Mouse (Mus musculus) kidney, adult 2 months (tissue): ENCODE data around the gene Sec24c. TPM values are rescaled to one million over a fixed set of nuclear protein-coding genes. Genes with fewer than 3 reads are reported as not detected.

Experiments
- DNase-seq: peaks from one replicate; pipeline ENCODE4 v3.0.0; 2021
- H3K27ac ChIP-seq: fragments of 200-500 bp; 2 replicates; pipeline ENCODE4 v1.5.1; 2012; ENCODE audit warnings: low read depth, low read length, control low read depth, inconsistent platforms; ENCODE audit not compliant: insufficient read depth
- H3K27me3 ChIP-seq: fragments of 200-500 bp; replicated peaks from 2 replicates; pipeline ENCODE4 v1.6.1; 2012; ENCODE audit warnings: mild to moderate bottlenecking, moderate library complexity, low read length, inconsistent platforms; ENCODE audit not compliant: control insufficient read depth, insufficient read depth
- H3K36me3 ChIP-seq: fragments of 200-500 bp; 2 replicates; pipeline ENCODE4 v1.6.1; 2012; ENCODE audit warnings: mild to moderate bottlenecking, moderate library complexity, low read length, inconsistent platforms; ENCODE audit not compliant: control insufficient read depth, insufficient read depth
- H3K4me1 ChIP-seq: fragments of 200-500 bp; 2 replicates; pipeline ENCODE4 v1.6.1; 2011; ENCODE audit warnings: low read length; ENCODE audit not compliant: control insufficient read depth, insufficient read depth
- H3K4me3 ChIP-seq: fragments of 200-500 bp; 2 replicates; pipeline ENCODE4 v1.5.1; 2011; ENCODE audit warnings: mild to moderate bottlenecking, low read depth, low read length, control low read depth; ENCODE audit not compliant: insufficient read depth
- CTCF ChIP-seq: fragments of 200-500 bp; conservative IDR thresholded peaks from 2 replicates; pipeline ENCODE4 v1.5.1; 2011; ENCODE audit warnings: low read depth, mild to moderate bottlenecking, control low read depth, low read length, moderate library complexity, mixed read lengths; ENCODE audit not compliant: insufficient read depth, insufficient read length
- POLR2A ChIP-seq: fragments of 200-500 bp; IDR thresholded peaks from one replicate; pipeline ENCODE4 v1.6.1; 2011; ENCODE audit warnings: low read depth, low read length, control low read depth
- WGBS: fragments of 180-500 bp; shearing (Covaris S2); methylation state at CpG from one replicate; pipeline ENCODE4 v1.1.7; 2018; 5-methylcytosine and 5-hydroxymethylcytosine counted together
- polyA plus RNA-seq: library from polyadenylated mRNA; depleted of rRNA; stranded (reverse); fragments of >200 nt; gene quantifications from 2 replicates; pipeline ENCODE4 v1.2.3, GENCODE M21; 2012

The Sec24c gene
- polyA plus RNA-seq, 1 experiment = 133 TPM

DNA sequence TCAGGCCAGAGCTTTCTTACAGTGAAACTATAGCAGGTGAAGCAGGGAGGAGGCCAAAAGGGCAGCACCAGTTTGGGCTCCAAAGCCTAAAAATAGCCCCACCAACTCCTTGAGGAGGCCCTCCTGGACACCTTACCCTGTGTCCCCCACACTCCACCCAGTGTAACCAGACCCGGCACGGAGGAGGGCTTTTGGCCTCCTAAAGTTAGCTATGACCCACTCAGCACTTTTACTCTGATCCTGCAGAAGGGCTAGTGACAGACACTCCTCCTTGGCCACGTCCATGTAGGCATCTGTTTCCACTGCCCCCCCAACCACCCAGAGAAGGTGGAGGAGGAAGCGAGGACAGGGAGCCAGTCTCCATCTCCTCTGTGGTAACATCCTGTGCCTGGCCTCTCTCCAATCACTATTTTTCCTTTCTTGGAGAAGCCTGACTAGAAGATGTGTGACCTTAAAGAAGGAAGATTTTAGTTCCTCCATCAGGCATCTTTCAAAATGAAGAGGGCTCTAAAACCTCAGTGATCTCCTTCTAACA is 22.3 kb upstream of the Sec24c start:
- Histone ChIP-seq H3K4me3 (no peak overlapping the region), H3K36me3 (no peaks in the 10 kb centered on the region), H3K27ac (no peak overlapping the region), H3K4me1 (no peaks in the 10 kb centered on the region), H3K27me3 (no peaks in the 10 kb centered on the region)
- no peak for TF ChIP-seq CTCF
- no peak for TF ChIP-seq POLR2A
- no peak for DNase-seq
- WGBS = 59% methylated on average over 4 of the region's 4 CpGs

- Histone ChIP-seq H3K27ac (no peak overlapping the region), H3K27me3 (no peaks in the 10 kb centered on the region), H3K4me1 (no peaks in the 10 kb centered on the region), H3K36me3 (no peaks in the 10 kb centered on the region), H3K4me3 (no peak overlapping the region)
- no peak for DNase-seq
- TF ChIP-seq CTCF (no peak), POLR2A (no peak)
- 67% methylated on average over 9 of the region's 9 CpGs for WGBS
Measured at GRCm38 (mm10) chr14:20654690-20655421, 19.3 kb upstream of the Sec24c start.

GRCm38 (mm10) chr14:20655731-20656130 is 18.4 kb upstream of the Sec24c start:
- DNase-seq = no peak
- no peaks in the 10 kb centered on the region for H3K27me3 ChIP-seq
- no peak for TF ChIP-seq CTCF
- no peak for TF ChIP-seq POLR2A

GRCm38 (mm10) chr14:20656361-20656760 is 17.7 kb upstream of the Sec24c start, which contains the start of gene Myoz1:
TSS of gene Myoz1 (minus strand) at chr14:20656540.
- Histone ChIP-seq H3K36me3 (no peaks in the 10 kb centered on the region), H3K4me1 (no peaks in the 10 kb centered on the region), H3K4me3 (no peak within 1 kb of the TSS), H3K27ac (no peak within 1 kb of the TSS), H3K27me3 (no peaks in the 10 kb centered on the region)
- WGBS = 49% methylated on average over 11 of the region's 11 CpGs
- no peak for TF ChIP-seq POLR2A
- no peak for TF ChIP-seq CTCF
- no peak for DNase-seq

More at GRCm38 (mm10) chr14:20655731-20656130, 18.4 kb upstream of the Sec24c start:
- no peaks in the 10 kb centered on the region for H3K36me3 ChIP-seq
- H3K4me3 ChIP-seq = no peak overlapping the region
- H3K4me1 ChIP-seq = no peaks in the 10 kb centered on the region
- WGBS = 55% methylated on average over 9 of the region's 9 CpGs
- H3K27ac ChIP-seq = no peak overlapping the region

- Histone ChIP-seq H3K4me1 (no peaks in the 10 kb centered on the region), H3K4me3 (no peak overlapping the region), H3K27ac (no peak overlapping the region), H3K36me3 (no peaks in the 10 kb centered on the region), H3K27me3 (no peaks in the 10 kb centered on the region)
- peak; percentile 34; the same call in 1 of the 2 replicates for TF ChIP-seq CTCF
- no peak for TF ChIP-seq POLR2A
- peak; percentile 73 for DNase-seq
Measured at GRCm38 (mm10) chr14:20658326-20658725, 15.8 kb upstream of the Sec24c start.

GRCm38 (mm10) chr14:20658902-20659301 is 15.2 kb upstream of the Sec24c start:
- 88% methylated on average over 6 of the region's 6 CpGs for WGBS
- Histone ChIP-seq H3K36me3 (no peaks in the 10 kb centered on the region), H3K27ac (no peak overlapping the region), H3K4me3 (no peak overlapping the region), H3K4me1 (no peaks in the 10 kb centered on the region), H3K27me3 (no peaks in the 10 kb centered on the region)
- no peak for DNase-seq
- TF ChIP-seq POLR2A = no peak
- TF ChIP-seq CTCF = no peak

GRCm38 (mm10) chr14:20659687-20660086 is 14.4 kb upstream of the Sec24c start:
- no peak for DNase-seq
- H3K36me3 ChIP-seq = no peaks in the 10 kb centered on the region
- no peak overlapping the region for H3K27ac ChIP-seq
- 98% methylated on average over 7 of the region's 7 CpGs for WGBS
- H3K4me1 ChIP-seq = no peaks in the 10 kb centered on the region
- no peak for TF ChIP-seq POLR2A
- no peak for TF ChIP-seq CTCF
- H3K4me3 ChIP-seq = no peak overlapping the region
- no peaks in the 10 kb centered on the region for H3K27me3 ChIP-seq
